Mouse (Mus musculus) cerebral cortex, adult 2 months (tissue): ENCODE measurements around the gene Impg2.

Experiments used
- WGBS: fragments of 180-500 bp; shearing (Covaris S2); methylation state at CpG from one replicate; pipeline ENCODE4 v1.1.7; 2018; 5-methylcytosine and 5-hydroxymethylcytosine counted together

The Impg2 gene

DNA sequence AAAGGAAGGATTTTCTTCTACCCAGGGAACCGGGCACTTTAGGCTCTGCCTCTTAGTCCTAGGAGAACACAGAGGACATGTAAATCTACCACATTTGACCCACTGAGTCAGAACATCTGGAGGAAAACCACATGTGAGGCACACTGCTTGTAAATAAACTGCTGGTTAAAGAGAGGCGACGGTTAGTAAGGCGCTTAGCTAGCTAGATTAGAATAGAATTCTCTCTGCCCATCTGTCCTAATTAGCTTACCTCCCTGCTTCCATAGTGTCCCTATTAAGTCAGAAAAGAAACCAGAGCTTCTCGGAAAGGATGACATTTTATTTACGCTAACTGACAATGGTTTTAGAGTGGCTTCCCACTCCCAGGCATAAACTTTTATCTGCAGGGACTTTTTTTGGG, at the start of gene Impg2:
Gene Impg2 (plus strand): TSS at position 263 of the 400 bp plus-strand sequence.
- 70% methylated on average over 6 of the region's 6 CpGs for WGBS

DNA sequence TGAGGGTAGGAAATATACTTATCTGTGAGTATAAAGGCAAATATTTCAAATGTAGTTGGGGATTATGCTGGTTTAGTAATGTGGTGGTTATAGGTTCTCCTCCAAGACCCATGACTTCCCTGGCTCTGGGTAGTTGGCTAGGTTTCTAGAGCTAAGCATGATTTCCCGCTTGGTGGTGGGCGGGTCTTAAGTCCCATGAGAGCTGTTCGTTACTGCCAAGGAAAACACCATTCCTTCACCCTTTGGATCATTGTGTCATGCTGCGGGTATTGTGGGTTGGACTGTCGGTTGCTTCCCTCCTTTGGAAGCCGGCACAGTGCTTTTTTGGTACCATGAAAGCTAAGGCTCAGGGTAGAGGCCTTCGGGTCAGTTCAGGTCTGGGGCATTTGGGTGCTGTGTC, 40.6 kb upstream of the Impg2 start:
- 85% methylated on average over 7 of the region's 7 CpGs for WGBS

DNA sequence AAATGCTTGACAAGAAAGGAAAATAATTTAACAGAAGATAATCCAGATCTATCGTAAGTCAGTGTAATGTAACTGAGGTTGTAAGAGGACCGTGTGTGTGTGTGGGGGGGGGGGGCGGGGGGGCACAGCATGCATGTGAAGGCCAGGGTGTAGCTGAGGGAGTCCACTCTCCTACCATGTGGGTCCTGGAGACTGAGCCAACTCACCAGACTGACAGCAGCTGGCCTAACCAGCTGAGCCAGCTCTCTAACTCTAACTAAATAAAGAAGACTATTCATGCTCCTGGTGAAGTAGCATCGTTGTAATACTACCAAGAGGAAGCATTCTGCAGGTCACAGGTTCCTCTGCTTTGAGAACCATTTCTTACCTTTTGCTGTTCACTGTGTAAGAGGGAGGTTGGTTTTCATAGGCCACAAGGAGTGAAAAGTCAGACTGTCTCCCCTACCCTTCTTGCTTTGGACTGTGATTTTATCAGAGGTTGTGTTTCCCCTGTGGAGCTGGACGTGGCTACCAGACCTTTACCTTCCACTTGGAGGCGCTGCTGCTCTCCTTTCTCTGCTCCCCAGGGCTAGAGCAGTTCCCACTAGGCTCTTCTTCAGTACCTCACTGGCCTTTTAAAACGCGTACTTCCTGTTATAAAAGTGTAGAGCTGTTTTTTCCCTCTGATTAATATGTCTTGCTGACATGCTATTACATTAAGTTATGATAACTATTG, 28.1 kb upstream of the Impg2 start:
- 68% methylated on average over 8 of the region's 8 CpGs for WGBS

DNA sequence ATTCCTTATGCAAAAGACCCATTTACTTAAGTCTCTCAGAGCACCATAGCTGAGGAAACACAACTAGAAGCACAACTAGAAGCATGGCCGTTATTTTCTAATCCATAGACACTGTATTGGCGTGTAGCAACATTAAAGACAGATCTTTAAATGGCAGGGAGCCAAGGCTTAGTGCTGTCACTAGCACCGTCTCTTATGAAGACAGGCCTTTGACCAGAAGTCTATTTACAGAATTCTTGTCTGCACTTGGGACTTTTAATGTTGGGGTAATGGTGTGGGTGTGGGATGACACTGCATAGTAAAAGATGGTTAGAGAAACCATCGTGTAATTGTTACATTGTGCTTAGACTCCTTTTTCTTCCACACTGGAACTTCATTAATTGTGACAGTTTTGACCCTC, 17.2 kb upstream of the Impg2 start:
- 83% methylated on average over 4 of the region's 4 CpGs for WGBS

DNA sequence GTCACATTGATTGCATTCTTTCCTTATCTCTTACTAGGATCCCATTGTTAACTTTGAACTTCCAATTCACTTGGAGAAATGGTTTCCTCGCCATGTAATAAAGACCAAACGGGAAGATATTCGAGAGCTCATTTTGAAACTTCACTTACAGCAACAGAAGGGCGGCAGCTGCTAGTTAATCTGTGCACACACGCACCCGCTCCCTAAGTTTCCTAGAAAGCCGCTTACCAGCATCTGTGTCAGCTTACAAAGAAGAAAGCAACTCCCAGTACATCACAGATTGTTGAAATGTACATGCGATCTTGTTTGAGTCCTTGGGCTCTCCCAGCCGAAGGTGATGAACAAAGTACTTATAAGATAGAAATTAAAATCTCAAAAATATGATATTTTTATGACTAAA, 15.9 kb upstream of the Impg2 start:
- 73% methylated on average over 9 of the region's 9 CpGs for WGBS

DNA sequence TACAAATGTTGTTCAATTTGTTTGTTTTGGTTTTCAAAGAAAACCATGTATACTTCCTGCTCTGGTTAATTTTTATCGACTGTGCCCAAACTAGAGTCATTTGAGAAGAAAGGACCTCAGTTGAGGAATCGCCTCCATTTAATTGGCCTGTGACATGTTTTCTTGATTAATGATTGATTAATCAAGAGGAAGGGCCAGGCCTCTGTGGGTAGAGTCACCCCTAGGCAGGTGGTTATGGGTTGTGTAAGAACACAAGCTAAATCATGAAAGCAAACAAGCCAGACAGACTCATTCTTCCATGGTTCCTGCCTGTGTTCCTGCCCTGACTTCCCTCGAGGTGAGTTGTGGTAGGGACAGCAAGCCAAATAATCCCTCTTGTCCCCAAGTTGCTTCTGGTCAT, 8.6 kb downstream of the Impg2 start:
- 74% methylated on average over 3 of the region's 3 CpGs for WGBS

DNA sequence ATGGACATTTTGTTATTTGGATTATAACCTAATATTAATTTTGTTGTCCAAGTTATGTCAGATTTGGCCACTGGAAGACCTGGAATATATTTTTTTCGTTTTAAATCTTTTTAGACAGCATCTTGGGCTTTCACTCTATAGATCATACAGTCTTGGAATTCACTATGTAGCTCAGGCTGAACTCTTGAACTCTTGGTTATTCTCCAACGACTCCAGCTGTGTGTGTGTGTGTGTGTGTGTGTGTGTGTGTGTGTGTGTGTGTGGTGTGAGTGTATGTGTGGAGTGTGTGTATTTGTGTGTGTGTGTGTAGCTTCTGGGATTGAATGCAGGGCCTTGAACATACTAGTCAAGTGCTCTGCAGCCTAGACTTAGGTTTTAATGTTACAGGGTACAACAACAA, 25.3 kb downstream of the Impg2 start:
- 60% methylated on average over 2 of the region's 2 CpGs for WGBS

DNA sequence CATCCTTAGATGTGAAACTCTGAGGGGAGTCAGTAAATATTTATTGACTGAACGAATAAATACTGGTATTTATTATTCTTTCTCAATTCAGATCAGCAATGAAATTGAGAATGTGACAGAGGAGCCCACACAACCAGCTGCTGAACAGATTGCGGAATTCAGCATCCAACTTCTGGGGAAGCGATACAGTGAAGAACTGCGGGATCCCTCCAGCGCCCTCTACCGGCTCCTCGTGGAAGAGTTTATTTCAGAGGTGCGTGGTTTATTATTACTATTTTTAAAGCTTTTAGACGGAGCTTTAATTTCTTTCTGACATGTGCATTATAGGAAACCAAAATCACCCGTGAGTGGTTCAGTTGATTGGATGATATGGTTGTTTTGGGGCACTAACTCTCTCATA, 27.2 kb downstream of the Impg2 start:
- WGBS = 61% methylated on average over 10 of the region's 10 CpGs

DNA sequence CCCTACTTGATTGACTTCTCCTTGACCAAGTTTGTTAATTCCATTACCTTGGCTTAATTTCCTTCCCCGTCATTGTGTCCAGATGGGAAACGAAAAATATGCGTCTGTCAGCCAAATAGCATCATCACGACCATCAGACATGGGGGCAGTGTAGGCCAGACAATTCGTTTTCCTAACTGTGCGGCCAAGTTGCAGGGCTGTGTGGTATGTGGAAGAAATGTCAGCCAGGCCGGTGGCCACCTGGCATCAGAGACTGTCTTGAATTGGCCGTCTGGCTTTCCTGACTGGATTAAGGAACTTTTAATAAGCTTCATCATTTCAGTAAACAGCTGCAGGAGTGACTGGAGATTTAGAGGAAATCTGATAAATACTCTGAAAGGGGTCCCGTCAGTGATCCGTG, 28.6 kb downstream of the Impg2 start:
- 88% methylated on average over 10 of the region's 10 CpGs for WGBS

DNA sequence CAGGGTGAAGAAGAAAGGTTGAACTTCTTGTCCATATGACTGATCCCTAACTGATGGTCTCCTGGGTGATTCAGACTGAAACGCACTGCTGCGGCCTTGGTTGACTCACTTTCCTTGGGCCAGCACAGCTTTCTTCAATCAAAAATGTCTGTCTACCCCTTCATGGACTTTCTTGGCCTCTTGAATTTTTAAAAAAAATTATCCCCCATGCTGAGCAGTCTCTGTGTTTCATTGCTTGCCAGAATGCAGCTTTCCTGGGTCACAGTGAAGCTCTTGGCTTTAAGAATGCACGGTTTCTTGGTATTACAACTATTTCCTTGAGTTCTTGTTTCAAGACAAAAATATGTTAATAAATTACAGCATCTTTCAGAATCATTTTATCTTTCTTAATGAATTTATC, 41.9 kb downstream of the Impg2 start:
- WGBS = 90% methylated on average over 3 of the region's 3 CpGs

DNA sequence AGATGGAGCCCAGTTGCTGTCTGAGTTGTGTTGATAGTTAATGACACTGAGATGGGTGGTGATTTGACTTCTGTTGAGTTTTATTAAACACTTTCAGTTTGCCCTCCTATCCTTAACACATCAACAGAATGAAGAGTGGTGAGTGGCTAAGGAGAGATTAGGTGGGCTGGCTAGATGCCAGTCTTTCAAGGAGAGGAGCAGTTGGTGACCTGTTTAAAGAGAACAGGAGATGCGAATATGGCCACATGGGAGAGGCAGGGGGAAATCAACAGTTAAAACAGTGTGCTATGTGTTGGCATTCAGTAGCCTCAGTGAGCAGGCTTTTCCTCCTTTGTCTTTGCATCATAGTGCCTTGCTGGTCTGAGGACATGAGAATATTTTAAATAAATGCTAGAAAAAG, 69.8 kb downstream of the Impg2 start:
- WGBS = 86% methylated on average over 1 of the region's 1 CpGs

DNA sequence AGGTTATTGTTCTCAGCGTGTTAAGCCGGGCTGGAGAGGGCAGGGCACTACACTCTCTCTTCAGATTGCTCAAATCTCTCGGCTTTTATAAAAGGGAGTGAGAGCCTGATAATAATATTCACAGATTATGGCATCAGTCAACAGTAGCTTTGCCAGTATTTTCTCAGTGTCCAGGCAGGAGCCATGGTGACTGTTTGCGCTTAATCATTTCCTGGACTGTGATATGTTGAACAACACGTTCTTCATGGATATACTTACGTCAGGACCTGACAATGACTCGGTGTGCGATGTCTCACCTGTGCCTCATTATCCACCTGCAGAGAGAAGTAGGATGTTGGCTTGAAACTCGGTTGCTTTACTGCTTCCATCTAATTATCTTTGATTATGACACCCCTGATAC, 74.9 kb downstream of the Impg2 start:
- 85% methylated on average over 9 of the region's 9 CpGs for WGBS

DNA sequence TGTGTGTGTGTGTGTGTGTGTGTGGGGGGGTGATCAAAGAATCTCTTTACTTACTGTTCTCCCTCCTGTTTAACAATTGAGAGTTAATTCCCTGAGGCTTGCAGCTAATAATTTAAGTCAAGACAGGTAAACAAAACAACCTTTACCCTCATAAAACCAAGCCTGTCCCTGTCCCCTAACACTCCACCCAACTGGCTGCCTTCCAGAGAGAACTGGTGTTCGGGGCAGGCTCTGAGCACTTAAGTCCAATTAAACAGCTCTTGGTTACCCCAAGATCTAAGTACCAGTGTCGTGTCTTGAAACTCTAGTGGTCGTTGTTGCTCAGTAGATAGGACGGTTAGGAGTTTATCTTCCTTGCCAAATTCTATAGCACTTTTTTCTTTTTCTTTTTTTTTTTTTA, 77.2 kb downstream of the Impg2 start:
- WGBS = 79% methylated on average over 4 of the region's 4 CpGs

DNA sequence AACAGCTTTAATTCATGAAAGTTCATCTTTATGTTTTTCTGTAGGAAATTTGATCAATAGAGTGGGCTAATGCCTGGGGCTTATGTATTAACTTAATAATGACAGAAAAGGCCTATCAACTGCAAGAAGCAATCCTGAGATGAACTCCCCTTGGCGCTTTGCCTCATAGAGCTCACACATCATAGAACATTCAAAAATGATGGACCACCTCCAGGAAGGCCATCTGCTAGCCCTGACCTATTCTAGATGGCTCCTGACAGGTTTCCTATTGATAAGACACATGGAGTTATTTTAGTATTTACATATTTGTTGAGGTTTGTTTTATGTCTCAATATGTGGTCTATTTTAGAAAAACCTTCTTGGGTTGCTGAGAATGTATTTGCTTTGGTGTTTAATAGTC, 79.2 kb downstream of the Impg2 start:
- 93% methylated on average over 1 of the region's 1 CpGs for WGBS

DNA sequence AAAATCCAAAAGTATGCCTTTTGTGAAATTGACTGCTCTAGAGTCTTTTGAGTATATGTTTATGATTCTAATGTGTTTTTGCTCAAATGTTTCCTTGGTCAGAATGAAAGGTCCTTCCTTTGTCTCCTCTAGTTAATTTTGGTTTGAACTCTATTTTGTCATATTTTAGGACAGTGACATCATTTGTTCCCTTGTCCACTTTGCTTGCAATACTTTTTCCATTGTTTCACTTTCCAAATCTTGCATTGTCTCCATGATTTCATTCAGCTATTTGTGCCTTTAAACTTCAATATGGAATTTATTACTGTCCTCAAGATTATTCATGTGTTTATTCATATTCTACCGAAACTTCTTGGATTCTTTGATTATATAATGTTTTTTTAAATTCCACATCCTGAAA, 79.8 kb downstream of the Impg2 start:
- WGBS = 83% methylated on average over 1 of the region's 1 CpGs

DNA sequence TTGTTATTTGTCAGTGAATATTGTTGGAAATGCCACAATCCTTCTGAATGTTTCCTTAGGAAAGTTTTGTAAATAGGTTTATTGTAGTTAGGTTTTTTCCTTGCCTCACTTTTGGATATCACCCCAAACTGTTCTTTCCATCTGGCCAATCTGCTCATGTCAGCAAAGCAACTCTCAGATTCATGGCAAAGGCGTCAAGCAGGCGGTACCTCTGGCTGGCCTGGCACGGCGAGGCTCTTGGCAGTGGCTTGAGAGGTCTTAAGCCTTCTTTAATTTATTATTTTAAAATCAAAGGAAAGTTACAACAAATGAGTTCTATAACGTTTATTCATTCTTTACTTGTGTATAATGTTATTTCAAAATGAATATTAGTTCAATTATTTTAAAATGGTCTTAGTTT, 82.0 kb downstream of the Impg2 start:
- WGBS = 78% methylated on average over 5 of the region's 5 CpGs

DNA sequence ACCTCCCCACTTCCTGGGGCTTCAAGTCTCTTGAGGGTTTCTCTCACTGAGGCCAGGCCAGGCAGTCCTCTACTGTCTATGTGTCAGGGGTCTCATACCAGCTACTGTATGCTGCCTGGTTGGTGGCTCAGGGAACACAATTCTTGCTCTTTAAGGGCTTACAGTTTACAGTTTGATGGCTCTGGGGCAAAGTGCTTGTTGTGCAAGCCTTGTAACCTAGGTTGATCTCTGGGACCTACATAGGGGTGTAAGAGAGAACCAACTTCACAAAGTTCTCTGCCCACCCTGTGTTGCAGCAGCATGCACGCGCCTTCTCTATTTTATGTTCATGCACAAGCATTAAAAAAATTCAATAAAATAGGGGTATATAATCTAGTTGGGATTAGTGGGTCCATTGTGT, 82.9 kb downstream of the Impg2 start:
- 100% methylated on average over 2 of the region's 2 CpGs for WGBS

DNA sequence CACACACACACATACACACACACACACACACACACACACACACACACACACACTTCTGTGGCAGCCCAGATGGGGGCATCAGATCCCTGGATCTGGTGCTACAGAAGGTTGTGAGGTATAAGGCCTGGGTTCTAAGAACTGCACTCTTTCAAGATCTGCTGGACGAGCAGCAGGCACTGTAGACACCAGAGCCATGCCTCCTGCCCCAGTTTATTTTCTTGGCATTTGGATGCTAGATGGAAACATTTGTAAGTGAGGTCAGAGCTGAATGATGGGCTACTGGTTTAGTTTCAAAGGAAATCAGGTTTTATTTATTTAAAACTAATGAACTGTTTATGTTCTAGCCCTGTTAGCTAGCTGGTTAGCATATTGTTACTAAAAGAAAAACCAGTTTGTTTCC, 90.8 kb downstream of the Impg2 start:
- WGBS = 63% methylated on average over 1 of the region's 1 CpGs

DNA sequence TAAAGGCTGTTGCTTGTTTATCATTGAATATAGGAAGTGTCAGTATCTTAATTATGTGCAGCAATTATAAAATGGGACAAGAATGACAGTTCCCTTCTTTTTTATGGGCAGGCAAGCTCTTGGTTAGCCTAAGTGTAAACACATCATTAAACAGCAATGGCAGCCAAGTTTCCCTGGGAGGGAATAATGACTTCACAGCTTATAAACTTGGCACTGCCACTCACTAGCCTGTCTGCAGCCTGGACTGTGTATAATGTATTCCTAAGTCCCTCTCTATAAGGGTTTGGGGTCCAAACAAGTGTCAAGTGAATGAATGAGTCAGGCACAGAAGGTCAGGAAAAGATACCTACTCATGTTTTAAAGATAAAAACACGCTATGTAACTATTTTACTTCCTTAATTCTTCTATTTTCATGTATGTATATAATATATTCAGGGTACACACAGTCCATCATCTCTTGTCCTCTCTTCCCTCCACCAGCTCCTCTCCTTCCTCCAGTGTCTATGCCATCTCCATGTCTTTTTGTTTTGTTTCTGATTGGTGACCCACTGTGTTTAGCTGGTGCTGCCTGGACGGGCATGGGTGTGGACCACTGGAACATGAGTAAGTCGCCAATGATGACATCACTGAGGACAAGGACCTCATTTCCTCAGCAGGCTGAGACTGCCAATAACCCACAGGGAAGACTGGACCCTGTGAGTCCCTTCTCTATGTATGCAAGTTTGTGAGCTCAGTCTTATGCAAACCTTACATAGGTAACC, 92.0 kb downstream of the Impg2 start:
- WGBS = 67% methylated on average over 3 of the region's 3 CpGs

DNA sequence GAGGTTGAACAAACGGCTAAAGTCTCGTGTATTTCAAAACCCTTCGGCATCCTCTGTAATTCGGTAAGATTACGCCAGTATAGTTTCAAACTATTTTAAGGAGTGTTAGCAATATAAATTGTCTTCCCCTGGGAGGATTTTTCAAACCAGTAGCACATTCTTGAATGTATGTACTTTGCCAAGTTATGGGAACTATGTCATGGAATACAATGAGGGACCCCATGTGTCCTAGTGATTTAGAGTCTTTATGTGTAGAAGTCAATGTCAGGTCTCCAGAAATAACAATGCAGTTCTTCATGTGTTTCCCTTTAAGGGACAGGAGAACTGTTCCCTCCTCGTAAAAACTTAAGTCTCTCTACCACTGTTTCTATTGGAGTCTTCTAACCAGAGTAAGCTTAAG, 94.1 kb downstream of the Impg2 start:
- WGBS = 87% methylated on average over 6 of the region's 6 CpGs

DNA sequence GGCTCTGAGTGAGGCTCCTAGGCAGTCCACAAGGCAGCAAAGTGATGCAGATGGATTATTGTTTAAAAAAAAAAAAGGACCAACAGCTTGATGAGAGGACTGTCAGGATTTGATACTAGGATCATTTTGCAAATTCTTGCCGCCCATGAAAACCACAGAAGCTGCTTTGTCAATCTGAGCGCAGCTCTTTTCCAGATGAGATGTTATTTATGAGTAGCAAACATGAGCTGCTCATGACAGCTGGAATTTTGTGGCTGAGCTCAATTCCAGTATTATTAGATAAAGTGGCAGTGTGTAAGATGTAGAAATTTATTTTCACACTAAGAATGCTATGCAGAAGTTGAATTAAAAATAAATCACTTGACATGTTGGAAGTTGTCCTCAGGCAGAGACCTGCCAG, 94.7 kb downstream of the Impg2 start:
- 71% methylated on average over 2 of the region's 2 CpGs for WGBS

DNA sequence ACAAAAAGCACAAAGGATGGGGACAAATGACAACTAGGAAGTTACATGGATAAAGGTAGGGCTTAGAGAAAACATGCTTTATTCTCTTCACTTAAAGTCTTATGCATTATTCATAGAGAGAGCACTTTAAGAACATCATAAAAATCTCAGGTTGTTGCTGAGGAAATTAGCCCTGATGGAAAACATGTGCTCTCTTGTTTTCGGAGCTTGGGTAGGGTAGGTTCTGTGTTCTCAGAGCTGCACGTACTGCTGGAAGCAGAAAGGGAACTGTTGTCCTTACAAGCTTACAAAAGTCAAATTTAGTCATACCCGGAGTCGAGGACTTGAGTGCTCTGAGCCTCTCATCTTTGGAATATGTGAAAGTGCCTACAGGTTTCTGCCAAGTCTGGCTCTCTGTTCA, 98.9 kb downstream of the Impg2 start:
- 61% methylated on average over 4 of the region's 4 CpGs for WGBS

DNA sequence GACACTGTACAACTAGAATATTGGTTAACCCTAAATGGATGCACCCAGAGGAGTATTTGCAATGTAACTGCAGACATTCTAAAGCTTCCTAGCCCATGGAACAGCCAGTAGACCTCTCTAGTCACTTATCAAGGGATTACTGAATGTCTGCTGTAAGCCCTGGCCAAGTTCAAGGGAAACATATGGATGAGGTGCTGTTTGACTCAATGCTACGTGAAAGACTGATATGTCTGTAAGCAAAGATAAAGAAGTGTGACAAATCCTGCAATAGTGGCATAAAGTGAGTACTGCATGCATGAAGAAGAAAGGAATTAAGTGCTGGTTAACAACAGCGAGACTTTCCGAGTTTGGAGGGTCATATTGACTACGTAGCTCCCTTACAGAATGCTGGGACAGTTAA, 100.1 kb downstream of the Impg2 start:
- WGBS = 85% methylated on average over 4 of the region's 4 CpGs

DNA sequence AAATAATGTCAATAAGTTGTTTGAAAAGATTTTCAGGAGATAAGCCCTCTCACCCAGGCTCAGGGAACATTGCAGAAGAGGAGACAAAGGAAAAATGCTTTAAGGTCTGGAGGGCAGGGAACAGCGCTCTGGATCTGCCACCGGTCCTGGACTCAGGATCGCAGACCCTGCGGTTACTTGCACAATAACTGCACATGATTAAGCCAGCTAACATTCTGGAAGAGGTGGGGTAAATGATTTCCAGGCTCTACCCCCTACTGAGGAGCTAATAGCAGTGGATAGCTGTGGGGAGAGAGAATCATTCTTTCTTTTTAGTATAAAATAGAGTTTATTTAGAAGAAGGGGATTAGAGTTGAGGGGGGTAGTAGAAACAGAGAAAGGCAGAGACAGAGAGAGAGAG, 103.5 kb downstream of the Impg2 start:
- 70% methylated on average over 4 of the region's 4 CpGs for WGBS
